Mouse (Mus musculus) neutrophil, adult 5-6 weeks (primary cell): ENCODE results near the gene Dr1. TPM values are rescaled to one million over a fixed set of nuclear protein-coding genes. Genes with fewer than 3 reads are reported as not detected.
"Not testable (repeated sequence)": the region's sequence is repeated elsewhere in the genome, so short reads cannot be mapped to it uniquely, and the experiment has no call there.

Experiments
- ATAC-seq: fragments of 151-379, 151-347 bp; 2 replicates; pipeline ENCODE4 v1.8.0; 2017; ENCODE audit warnings: mild to moderate bottlenecking, moderate TSS enrichment; ENCODE audit not compliant: insufficient number of reproducible peaks, poor library complexity, low FRiP score, severe bottlenecking; ENCODE audit errors: extremely low read depth
- total RNA-seq: library from RNA; stranded (forward); fragments of 200-1000 nt; gene quantifications from 2 replicates; pipeline ENCODE4 v1.2.3, GENCODE M21; 2017

Gene Dr1
- total RNA-seq, result 41.3 and 42.4 TPM in 2 replicates

DNA sequence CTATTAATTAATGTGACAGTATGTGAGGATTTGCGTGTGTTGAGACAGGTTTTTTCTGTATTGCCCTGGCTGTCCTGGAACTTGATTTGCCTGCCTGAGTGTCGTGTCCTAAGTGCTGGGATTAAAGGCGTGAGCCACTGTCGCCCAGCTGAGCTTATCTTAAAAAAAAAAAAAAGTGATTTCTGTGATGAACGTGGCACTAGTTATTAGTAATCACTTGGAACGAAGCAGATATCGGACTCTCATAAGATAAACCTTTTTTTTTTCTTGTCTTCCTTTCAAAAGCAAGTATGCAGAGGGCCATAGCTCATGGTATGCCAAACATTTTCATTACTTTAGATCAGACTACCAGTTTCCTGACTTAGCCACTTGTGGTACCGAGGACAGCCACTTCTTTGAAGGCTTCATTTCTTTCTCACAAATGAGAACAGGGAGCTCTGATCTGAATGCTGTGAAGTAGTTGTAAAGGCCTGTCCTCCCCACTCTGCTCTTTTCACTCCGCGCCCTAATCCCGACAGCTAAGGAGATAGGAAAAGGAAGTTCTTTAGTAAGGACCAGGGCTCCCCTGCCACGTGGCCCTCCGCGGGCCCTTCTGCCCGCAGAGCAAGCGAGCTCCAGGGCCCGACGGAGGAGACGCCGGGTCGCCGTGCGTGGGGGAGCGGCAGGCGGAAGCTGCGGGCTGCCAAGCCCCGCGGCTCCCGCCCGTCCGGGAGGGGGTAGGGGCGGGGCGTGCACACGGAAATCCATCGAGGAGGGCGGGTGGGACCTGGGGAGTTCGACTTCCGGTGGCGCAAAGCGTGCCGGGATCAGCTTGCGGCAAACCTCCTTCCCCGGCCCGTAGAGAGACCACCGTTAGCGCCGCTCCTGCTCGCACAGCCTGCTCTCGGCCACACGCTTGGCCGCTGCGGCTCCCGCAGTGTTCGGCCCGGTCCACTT lies at the start of gene Dr1:
TSS of gene Dr1 (plus strand) at position 771 of the 936 bp plus-strand sequence.
- ATAC-seq, result peak; percentile 88

DNA sequence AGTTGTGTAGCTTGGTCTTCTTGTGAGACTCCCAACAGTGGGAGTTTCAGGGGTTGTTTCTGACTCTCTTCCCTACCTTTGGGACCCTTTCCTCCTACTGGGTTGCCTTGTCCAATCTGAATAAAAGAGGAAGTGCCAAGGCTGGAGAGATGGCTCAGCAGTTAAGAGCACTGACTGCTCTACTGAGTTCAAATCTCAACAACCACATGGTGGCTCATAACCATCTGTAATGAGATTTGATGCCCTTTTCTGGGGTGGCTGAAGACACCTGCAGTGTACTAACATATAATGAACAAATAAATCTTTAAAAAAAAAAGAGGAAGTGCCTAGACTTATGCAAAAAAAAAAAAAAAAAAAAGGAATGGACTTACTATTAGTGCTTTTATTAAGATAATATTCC lies 44.6 kb upstream of the Dr1 start:
- ATAC-seq, result no peak

DNA sequence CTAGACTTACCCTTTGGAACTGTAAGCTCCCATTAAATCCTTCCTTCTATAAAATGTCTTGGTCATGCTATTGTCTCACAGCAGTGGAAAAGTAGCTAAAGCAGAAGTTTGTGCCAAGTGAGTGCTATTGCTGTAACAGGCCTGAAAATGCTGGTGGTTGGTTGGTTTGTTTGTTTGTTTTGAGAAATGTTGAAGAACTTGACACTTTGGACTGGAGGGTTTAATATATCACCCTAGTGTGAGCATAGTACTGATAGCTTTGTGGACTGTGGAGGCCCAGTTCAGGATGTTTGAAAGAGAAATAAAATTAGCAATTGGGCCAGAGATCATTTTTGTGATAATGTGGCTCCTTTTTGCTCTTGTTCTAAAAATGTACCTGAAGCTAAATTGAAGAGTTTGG lies 42.5 kb upstream of the Dr1 start:
- no peak for ATAC-seq

DNA sequence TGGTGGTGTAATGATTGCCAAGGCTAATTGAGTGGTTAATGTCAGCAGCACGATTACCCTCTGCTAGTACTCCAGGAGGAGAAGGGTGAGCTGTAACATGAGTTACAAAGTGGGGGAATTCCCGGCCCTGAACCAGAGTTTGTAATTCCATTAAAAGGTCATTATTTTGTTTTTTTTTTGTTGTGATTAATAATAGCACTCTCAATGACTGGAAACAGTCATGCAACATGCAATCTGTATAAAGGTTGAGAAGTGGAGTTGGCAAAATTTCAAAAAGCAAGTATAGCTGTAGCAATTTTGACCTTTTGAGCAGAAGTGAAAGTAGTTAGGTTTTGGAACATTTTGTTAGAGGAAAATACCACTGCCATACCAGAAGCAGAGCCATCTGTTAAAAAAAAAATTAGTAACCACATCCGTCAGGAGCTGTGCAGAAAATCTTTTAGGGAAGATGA lies 22.4 kb upstream of the Dr1 start:
- no peak for ATAC-seq

DNA sequence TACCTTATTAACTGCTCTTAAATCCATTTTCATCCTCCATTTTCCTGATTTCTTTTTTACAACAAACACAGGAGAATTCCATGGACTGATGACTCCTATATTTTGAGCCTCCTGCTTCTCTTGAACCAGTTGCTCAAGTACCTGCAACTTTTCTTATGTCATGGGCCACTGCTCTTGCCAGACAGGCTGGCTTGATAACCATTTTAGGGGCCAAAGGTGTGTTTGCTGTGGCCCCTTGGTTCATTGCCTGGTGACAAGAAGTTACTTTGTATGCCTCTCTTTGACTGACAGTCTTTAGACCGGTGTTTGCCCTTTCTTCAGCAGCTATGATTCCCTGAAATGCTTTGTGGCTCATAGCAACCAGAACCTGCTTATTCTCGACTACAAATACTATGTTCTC lies 18.7 kb upstream of the Dr1 start:
- ATAC-seq, result no peak

DNA sequence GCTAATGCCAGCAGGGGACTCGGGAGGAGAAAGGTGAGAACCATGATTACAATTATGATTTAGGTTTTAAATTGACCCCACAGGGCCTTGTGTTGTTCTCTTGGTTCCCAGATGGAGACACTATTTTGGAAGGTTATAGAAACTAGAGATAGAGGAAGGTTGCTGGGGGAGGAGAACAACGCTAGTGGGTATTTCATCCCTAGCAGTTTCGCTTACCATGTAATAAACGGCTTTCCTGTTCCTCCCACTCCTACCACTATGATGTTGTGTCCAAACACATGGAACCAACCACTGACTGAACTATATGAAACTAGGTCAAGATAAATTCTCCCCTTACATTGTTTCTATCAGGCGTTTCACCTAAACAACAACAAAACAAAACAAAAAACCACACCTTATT lies 13.4 kb upstream of the Dr1 start:
- ATAC-seq, result no peak

DNA sequence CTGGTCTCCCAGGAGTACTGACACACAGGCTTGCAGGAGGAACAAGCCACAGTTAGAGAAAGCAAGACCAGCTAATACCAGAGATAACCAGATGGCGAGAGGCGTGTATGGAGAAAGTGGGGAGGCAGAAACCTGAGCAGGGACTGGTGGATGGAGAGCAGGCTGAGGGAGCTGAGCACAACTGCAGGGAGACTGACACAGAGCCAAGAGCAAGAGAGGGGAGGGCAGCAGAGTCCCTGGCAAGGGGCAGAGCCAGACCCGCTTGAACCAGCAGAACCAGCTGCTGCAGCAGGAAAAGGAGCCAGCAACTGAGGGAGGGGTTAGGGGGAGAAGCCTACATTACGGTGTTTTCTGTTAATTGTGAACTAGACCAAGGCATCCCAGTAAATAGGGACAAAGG lies 6.0 kb upstream of the Dr1 start:
- no peak for ATAC-seq

DNA sequence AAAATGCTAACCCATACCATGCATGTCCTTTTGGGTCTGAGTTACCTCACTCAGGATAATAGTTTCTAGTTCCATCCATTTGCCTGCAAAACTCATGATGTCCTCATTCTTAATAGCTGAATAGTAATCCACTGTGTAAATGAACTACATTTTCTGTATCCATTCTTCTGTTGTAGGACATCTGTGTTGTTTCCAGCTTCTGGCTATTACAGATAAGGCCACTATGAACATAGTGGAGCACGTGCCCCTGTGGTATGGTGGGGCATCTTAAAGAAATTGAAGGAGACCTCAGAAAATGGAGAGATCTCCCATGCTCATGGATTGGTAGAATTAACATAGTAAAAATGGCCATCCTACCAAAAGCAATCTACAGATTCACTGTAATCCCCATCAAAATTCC lies 4.9 kb upstream of the Dr1 start:
- not testable (repeated sequence) for ATAC-seq

DNA sequence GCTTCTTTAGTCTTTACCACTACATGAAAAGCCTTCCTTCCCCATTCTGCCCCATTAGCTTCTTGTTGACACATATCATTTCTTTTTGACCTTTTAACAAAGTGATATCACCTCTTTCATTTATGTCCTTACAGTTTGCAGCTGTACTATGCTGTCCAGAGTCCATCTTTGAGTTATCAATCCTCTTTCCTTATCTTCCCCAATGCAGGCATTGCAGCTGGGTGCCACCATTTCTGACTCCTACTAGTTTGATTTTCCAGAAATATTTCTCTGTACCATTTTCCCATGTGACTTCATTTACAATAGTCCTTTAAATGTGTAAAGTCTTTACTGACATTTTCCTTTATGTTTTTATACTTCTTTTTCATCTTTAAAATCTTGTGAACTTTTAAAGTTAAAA lies 1.7 kb upstream of the Dr1 start:
- ATAC-seq, result no peak

DNA sequence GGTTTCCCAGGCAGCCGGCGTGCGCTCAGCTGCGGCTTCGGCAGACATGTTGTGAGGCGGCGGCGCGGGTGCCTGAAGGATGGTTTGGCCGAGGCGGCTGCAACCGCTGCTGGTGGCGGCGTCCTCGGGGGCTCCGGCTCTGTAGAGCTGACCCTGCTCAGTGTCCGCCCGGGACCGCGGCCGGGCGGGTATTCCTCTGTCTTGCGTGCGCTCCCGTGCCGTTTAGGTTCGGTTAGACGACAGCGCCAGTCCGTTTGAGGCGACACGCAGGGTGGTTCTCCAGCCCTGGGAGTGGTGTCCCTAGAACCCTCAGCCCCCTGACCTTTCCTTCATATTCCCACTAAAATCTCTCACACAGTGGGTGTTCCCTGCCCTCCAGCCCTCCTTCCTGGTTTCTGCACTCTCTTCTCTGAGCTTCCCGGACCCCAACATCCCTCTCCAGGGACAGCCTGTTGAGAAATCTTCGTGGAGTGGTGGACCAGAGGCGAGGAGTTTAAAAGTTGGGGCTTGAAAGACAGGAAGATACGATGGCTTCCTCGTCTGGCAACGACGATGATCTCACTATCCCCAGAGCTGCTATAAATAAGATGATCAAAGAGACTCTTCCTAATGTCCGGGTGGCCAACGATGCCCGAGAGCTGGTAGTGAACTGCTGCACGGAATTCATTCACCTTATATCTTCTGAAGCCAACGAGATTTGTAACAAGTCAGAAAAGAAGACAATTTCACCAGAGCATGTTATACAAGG lies 540 bp downstream of the Dr1 start:
- ATAC-seq, result no peak

DNA sequence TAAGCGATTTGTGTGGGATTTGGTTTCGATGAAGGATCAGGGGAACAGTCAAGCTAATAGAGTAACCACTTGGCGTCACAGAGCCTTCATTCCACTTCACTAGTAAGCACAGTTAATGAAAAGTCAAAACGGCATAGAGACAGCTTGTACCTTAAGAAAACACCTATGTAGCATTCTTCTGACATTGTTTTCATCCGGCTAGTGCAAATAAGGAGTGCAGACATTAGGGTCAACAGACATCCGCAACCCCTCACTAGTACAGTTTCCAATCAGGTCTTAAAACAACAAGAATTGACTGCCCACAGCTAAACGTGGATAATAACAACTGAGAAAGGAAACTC lies 1.1 kb downstream of the Dr1 start:
- ATAC-seq, result no peak

DNA sequence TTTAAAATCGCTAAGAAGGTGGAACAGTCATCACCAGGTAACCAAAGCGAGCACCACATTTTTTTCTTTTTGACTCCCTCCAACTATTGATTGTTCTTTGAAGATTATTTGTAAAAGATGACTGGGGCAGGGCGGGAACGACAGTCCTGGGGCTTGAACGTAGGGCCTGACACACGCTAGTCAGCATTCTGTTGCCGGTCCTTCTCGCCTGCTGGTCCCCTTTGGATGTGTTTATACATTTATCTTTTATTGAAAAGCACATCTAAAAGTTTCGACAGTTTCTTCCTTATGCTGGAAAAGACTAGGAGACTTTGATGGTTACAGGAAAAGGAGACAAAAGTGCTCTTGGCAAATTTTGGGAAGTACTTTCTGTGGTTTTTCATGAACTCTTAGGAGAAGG lies 1.7 kb downstream of the Dr1 start:
- no peak for ATAC-seq

DNA sequence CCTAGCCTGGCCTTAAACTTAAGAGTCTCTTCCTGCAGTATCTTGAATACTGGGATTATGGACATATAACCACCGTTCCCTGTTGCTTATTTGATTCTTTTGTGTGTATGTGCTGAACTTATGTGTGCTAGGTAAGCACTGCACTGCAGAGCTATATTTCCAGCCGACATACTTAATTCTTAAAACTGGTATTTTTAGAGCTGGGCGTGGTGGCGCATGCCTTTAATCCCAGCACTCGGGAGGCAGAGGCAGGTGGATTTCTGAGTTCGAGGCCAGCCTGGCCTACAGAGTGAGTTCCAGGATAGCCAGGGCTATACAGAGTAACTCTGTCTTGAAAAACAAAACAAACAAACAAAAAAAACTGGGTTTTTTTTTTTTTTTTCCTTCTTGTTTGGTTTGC lies 2.6 kb downstream of the Dr1 start:
- ATAC-seq, result not testable (repeated sequence)

DNA sequence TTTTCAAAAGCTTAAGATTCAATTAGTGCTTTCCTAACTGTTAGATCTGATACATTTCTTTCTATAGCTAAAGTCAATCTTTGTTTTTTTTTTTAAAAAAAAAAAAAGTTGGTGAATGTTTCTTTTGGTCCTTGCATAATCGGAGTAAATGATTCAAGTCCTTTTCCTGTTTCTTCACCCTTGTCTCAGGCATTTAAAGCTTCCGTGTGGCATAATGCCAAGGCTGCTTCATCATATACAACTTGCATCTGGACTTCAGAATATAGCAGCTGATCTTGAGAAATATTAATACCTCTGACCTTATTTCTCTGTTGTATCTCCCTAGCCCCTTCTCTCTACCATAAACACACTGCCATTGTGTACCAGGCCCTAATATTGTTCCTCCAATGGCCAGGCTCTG lies 18.3 kb downstream of the Dr1 start:
- ATAC-seq, result no peak

DNA sequence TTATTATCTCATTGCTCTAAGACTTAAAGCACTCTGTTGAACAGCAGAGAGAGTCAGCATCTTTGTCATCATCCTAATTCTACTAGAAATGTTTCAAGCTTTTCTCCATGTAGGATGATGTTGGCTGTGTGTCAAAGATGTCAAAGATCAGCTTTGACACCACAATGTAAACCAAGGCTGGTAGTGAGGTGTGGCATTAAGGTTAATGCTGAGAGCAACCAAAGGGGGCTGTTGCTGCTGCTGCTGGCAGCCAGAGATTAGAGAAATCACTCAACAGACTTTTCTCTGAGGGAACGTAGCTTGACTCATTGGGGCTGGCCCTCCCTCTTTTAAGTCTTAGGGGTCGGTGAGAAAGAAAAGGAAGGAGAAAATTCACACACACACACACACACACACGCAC lies 32.9 kb downstream of the Dr1 start:
- no peak for ATAC-seq

DNA sequence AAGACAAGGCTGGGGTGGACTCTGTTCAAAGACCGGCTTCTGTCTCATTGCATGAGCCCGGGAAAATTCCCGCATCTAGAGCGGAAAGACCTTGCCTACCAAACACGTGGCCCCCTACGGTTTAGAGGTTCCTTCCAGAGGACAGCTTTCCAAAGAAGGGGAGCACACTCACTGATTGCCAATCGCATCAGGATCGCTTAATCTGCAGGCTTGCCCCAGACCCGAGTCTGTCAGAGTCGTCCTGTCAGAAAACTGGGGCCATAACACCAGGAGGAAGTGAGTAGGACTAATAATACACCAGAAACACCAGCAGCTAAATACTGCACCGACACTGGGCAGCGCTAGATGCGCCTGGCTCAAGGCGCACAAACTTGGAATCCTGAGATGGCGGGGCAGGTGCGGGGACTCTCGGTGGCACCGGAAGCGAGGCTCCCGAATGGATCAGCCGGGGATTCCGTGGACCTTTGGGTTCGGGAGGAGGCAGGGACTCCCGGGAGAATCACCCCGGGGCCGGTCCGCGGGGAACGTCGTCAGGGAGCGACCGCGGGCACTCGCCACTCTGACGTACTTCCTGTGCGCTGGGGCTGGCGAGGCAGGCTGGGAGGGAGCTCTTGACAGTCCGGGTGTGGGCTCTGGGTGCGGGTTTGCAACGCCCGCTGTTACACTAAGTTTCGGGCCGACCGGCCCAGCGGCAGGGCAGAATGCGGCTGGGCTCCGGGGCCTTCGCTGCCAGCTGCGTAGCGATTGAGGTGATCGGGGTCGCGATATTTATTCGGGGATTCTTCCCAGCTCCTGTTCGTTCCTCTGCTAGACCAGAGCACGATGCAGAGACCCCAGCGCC lies 43.7 kb downstream of the Dr1 start, which contains the start of gene Pigg:
TSS of gene Pigg (plus strand) at position 386 of the 841 bp plus-strand sequence.
- ATAC-seq, result peak; percentile 96

DNA sequence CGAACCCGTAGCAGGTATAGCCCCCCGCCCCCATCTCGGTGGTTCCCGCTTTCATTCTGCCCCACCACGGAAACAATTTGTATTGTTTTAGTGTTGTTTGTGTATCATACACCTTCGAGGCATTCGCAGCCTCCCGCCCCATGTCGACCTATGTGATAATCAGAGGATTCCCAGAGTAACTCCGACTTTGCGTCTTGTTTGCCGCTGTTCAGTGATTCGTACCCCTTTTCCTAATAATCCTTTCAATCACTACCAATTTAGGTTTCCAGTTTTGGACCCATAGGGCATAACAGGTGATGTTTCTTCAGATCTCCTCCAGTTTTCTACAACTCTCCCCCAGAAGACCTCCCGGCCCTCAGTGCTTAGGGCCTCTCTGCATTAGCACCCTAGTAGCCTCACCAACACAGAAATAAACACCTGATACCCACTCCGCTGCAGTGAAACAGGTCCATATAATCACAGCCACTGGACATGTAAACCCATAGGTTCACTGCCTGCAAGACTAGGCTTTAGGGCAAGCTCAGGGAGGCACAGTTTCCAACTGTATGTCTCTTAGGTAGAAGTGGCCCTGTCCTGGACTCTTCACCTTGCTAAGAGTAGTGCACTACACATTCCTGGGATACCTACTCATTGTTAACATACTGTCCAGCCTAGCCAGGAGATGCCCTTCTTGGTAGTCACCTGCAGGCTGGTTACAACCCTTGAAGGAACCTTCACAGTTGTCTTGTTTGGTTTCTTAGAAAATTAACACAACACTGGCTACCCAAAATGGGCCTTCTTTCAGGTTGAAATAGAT lies 44.6 kb downstream of the Dr1 start:
- no peak for ATAC-seq
